Mouse (Mus musculus) brain, embryonic 18.5 days (tissue): ENCODE data around the gene Sh3pxd2b.

Source experiments
- DNase-seq: peaks from one replicate; pipeline ENCODE4 v3.0.0-alpha.2; 2012; ENCODE audit warnings: low read depth, low spot score

The Sh3pxd2b gene

DNA sequence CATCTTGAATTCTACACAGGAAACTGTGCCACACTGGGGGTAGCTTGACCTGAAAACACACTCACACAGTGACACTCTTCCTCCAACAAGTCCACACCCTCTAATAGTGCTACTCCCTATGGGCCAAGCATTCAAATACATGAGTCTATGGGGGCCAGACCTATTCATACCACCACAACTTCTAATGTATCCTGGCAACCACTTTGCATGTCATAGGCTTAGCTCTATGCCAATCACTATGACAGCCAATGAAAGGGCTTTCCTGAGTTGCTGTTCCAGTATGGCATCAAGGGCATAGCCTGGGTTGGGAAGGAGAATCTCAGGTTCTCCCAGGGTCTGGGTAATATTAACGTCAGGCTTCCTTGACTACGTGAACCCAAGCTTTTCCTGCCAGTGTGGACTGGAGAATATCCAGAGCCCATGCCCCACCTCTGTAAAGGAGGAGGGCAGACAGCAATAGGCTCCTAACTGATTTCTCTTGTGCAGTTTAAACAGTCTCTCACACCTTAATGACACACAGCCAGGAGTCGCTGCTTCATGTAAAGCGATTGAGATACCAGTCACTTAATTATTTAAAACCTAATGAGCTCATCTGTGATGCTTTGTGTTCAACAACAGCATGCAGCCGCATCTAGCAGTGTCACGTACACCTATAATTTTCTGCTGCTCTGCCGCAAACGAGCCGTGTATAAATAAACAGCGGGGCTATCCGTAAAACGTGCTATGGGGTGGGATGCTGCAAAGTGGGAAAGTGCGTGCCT, 25.8 kb downstream of the Sh3pxd2b start:
- no peak for DNase-seq

GRCm38 (mm10) chr11:32374027-32374589, 26.5 kb downstream of the Sh3pxd2b start:
- no peak for DNase-seq

DNA sequence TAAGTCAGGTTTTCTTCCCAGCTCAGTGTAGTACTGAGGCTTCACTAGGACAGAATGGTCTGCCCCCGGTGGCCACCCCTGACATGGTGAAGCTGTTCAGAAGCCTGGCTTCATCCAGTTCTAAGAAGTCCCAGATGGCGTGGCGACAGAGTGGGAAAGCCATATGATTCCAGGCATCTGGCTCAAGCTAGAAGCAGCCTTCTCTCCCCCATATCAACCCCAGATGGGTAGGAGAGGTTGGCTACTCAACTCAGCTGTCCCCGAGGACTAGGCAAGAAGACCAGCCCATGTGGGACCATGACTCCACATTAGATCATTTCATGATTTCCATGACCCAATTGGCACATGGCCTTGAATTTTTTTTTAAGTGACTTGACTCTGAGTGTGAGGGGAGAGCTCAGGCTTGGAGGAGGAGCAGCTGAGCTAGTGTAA, 27.5 kb downstream of the Sh3pxd2b start:
- DNase-seq, result no peak

DNA sequence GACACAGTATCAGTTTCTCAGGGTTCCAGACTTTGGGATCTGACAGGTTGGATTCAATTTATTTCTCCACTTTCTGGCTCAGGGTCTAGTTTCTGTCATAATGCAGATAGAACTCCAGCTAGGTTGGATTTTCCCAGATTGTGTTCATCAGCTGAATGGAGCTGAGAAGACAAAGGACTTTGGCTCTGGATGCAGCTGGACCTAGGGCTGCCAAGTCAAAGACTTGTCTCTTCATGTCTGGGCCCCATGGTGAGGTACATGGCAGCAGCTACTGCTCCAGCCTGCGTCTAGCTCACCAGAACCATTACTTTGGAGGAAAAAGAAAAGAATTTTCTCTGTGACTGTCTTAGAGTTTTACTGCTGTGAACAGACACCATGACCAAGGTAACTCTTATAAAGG, 28.5 kb downstream of the Sh3pxd2b start:
- DNase-seq, result no peak

- DNase-seq, result no peak
Observed at GRCm38 (mm10) chr11:32379910-32380309, 32.3 kb downstream of the Sh3pxd2b start.

DNA sequence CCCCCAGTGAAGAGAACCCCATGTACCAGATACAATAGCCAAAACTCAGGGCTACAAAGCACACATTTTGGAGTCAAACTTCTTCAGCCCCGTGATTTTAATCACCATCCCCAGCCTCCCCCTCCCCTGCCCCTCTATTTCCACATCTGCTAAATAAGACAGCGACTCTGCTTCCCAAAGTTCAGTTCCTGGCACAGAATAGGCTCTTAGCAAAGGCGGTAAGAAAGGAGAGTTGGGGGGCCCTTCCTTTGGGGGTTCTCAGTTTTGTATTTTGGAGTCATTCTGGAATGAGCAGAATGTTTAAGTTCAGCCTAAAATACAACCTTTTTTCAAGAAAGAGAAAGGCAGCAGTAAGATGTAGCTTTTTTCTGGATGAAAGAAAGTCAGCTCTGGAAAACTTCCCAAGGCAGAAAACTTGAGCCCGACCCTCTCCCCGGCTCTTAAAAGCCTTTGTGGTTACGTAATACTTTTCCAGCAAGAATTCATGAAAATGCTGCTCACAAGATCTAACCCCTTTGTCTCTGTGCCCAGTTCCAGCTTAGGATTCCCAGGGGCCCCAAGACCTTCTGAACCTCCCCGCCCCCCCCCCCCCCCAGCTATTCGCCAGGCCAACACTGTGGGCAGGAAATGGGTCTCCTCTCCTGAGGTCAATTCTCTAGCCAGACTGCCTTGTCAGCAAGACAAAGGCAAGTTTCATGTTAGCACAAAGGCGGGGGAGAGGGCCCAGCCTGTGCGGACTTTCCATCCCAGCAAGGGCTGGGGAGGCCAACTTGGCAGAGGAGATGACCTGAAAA, 35.9 kb downstream of the Sh3pxd2b start:
- peak; percentile 43 for DNase-seq

DNA sequence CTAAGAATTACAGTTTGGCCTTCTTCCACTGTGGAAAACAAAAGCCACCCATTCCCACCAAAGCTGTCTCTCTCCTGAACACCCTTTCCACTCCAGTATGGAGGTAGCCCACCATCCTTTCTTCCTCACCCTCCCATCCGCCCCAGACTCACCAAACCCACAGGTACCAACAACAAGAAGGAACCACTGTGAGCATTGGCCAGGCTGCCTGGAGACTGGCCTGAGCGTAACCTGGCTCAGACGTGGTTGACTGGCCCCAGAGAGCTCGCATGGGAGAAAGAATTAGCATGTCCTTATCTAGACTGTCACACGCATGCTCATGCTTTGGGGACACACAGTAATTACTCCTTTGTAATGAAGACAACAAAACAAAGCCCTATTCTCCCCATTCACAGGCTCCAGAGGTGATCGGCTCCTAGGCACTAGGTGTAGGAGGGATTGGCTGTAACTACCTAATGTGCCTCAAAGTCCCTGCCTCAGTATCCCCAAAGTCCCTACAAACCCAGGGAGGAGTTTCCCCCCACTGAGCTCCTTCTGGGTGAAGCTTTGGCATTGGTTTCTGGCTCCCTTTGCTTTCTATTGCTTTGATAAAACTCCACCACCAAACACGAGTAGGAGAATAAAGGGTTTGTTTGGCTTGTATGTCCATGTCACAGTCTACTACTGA, 36.6 kb downstream of the Sh3pxd2b start:
- DNase-seq, result no peak

- DNase-seq, result no peak
Observed at GRCm38 (mm10) chr11:32386043-32386442, 38.4 kb downstream of the Sh3pxd2b start.

GRCm38 (mm10) chr11:32388064-32388463, 40.4 kb downstream of the Sh3pxd2b start:
- no peak for DNase-seq

- DNase-seq, result no peak
Observed at GRCm38 (mm10) chr11:32393095-32393494, 45.5 kb downstream of the Sh3pxd2b start.

DNA sequence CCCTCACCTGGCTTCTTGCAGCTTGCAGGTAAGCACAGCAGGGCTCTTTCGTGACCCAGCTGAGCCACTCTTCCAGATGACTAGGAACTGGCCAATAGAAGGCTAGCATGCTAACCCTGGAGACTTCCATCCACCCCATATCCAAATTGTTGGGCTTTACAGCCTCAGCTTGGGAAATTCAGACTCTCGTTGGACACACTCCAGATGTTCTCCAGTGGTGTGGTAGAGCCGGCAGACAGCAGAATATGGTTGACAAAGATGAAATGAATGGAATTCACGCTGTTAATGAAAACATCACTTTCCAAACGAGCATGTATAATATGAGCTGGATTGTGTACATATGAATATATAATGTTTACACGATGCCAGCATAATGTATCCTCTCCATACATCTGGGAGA, 48.2 kb downstream of the Sh3pxd2b start:
- DNase-seq, result no peak

DNA sequence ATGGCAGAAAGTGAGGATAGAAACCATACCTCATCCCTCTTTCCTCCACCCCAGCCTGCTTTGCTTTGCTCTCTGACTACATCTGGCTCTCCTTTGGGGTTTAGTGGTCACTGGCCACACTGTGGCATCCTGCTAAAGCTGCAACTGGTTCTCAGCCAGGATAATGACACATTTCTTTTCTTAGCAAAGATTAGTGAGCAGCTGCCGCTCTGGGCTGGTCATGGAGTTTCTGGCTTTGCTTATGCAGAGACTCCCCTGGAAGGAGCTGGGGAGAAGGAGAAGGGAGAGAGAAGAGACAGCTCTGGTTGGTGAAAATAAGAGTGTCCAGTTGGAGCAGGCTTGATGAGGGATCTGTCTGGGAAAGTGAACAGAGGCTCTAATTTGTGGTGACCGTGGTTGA, 50.8 kb downstream of the Sh3pxd2b start:
- DNase-seq, result no peak

DNA sequence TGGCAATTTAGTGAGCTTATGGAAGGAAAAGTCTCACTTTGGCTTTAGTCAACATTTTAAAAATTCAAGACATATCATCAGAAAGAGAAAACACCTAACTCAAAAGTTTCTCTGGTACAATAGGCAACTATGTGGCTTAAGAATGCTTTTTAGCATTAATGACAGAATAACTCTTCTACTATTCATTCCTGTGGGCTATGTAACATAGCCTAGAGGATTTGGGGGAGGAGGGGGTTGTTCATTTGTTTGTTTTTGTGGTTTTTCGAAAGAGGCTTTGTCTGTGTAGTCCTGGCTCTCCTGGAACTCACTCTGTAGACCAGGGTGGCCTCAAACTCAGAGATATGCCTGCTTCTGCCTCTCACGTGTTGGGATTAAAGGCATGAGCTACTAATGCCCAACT, 51.6 kb downstream of the Sh3pxd2b start:
- DNase-seq, result no peak

DNA sequence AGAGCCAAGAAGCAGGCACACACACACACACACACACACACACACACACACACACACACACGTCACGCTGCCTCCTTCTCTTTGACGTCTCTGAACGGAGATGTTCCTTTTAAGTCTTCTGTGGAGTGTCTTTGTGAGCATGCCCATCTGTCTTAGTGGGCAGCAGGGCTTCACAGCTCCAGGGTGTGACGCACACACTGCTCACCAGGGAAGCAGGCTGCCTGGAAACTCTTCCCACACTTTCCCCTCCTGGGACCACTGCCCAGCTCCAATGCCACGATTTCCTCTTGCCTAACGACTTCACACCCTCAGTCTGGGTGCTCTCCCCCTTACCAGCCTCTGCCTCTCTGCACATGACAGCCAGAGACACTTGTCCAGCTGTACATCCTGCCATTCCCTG, 55.1 kb downstream of the Sh3pxd2b start:
- no peak for DNase-seq

DNA sequence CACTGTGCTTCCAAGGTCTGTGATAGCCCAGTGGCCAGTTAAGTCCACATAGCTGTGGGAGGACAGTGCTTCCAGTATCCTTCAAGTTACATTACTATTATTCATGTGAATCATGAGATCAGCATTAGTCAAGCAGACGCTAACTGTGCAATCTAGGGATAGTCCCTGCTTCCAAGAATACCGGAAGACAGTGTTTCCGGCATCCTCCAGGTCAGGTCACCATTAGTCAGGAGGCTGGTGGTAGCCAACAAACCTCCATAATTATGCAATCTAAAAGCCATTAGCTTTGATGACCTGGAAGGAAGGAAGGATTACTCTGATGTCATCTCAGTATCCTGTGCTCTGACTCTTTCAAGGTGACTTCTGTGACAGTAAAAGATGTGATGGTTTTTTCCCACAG, 57.1 kb downstream of the Sh3pxd2b start:
- no peak for DNase-seq

DNA sequence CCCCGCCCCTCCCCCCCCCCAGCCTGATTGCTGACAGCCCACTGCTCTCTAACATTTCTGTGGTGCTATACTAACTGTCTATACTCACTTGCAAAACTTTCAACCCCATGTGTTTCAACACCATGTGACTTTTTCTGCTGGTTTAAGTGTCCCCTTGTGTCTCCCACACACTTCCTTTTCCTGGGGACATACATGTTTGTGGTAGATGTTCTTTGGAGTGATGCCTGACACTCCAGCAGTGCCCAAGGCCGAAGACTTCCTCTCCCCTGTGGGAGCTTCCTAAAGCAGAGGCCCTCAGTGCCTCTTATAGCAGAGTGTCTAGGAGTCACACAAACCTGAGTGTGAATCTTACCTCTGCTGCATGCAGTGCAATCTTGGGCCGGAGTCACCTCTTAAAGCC, 60.2 kb downstream of the Sh3pxd2b start:
- DNase-seq, result no peak

GRCm38 (mm10) chr11:32409052-32409451, 61.4 kb downstream of the Sh3pxd2b start:
- DNase-seq, result no peak

GRCm38 (mm10) chr11:32409823-32410562, 62.4 kb downstream of the Sh3pxd2b start:
- DNase-seq, result no peak

GRCm38 (mm10) chr11:32420001-32420400, 72.4 kb downstream of the Sh3pxd2b start:
- DNase-seq, result no peak

- DNase-seq, result no peak
Observed at GRCm38 (mm10) chr11:32423311-32423710, 75.7 kb downstream of the Sh3pxd2b start.

GRCm38 (mm10) chr11:32424600-32424999, 77.0 kb downstream of the Sh3pxd2b start:
- DNase-seq, result no peak
